Mouse (Mus musculus) layer of hippocampus, adult 2 months (tissue): ENCODE measurements around the gene Iqcn. TPM values are rescaled to one million over a fixed set of nuclear protein-coding genes. Genes with fewer than 3 reads are reported as not detected.

Source experiments
- DNase-seq, 2 experiments: peaks; one replicate each; pipeline ENCODE4 v3.0.0; 2022; ENCODE audit warnings: low spot score in 2 of 2
- H3K27ac ChIP-seq: fragments of 200-600 bp; 2 replicates; pipeline ENCODE4 v1.8.1; 2022
- H3K4me3 ChIP-seq: fragments of 200-600 bp; 2 replicates; pipeline ENCODE4 v1.8.1; 2022; ENCODE audit warnings: mild to moderate bottlenecking
- CTCF ChIP-seq: fragments of 200-600 bp; conservative IDR thresholded peaks from 2 replicates; pipeline ENCODE4 v1.8.1; 2022; ENCODE audit warnings: antibody characterized with exemption, mild to moderate bottlenecking, moderate library complexity
- total RNA-seq, 2 experiments: library from RNA; stranded (reverse); gene quantifications; 2 replicates each; pipeline ENCODE4 v1.2.3; 2021

Iqcn gene
- total RNA-seq, 2 experiments from 2014 or later, result 0.07 to 0.08 TPM

GRCm38 (mm10) chr8:70730956-70731355 lies 27.7 kb downstream of the Iqcn start:
- H3K27ac ChIP-seq, result no peak overlapping the region
- DNase-seq, result no peak
- H3K4me3 ChIP-seq, result no peak overlapping the region
- TF ChIP-seq CTCF, result no peak

- no peak for TF ChIP-seq CTCF
- no peak overlapping the region for H3K4me3 ChIP-seq
- no peak for DNase-seq
Observed at GRCm38 (mm10) chr8:70737705-70738104, 34.4 kb downstream of the Iqcn start.

GRCm38 (mm10) chr8:70738211-70738610 lies 35.0 kb downstream of the Iqcn start:
- TF ChIP-seq CTCF, result no peak
- no peak for DNase-seq
- H3K4me3 ChIP-seq, result no peak overlapping the region

More at GRCm38 (mm10) chr8:70737705-70738104, 34.4 kb downstream of the Iqcn start:
- no peak overlapping the region for H3K27ac ChIP-seq

GRCm38 (mm10) chr8:70741661-70742060 lies 38.4 kb downstream of the Iqcn start:
- no peak for TF ChIP-seq CTCF
- Histone ChIP-seq H3K4me3 (no peak overlapping the region), H3K27ac (no peak overlapping the region)
- no peak for DNase-seq

More at GRCm38 (mm10) chr8:70738211-70738610, 35.0 kb downstream of the Iqcn start:
- no peak overlapping the region for H3K27ac ChIP-seq

- no peak overlapping the region for H3K4me3 ChIP-seq
- no peak for TF ChIP-seq CTCF
- H3K27ac ChIP-seq, result no peak overlapping the region
- no peak for DNase-seq
Observed at GRCm38 (mm10) chr8:70742176-70742575, 38.9 kb downstream of the Iqcn start.

- H3K4me3 ChIP-seq, result peak overlapping the region; percentile 52; the same call in 1 of the 2 replicates
- no peak for TF ChIP-seq CTCF
- no peak for DNase-seq
- H3K27ac ChIP-seq, result 0 out of 2 replicates have a peak overlapping the region, but pooled peaks have one; percentile 36
Observed at GRCm38 (mm10) chr8:70742981-70743655, 39.9 kb downstream of the Iqcn start.

- Histone ChIP-seq H3K27ac (peak overlapping the region; percentile 36; the same call in 1 of the 2 replicates), H3K4me3 (peak overlapping the region; percentile 52)
- no peak for DNase-seq
- no peak for TF ChIP-seq CTCF
Observed at GRCm38 (mm10) chr8:70743656-70744590, 40.7 kb downstream of the Iqcn start.

- no peak overlapping the region for H3K27ac ChIP-seq
- no peak for DNase-seq
- H3K4me3 ChIP-seq, result no peak overlapping the region; the same call in 1 of the 2 replicates
- no peak for TF ChIP-seq CTCF
Observed at GRCm38 (mm10) chr8:70744806-70745205, 41.5 kb downstream of the Iqcn start.

- TF ChIP-seq CTCF, result no peak
- Histone ChIP-seq H3K27ac (no peak overlapping the region), H3K4me3 (no peak overlapping the region)
- no peak for DNase-seq
Observed at GRCm38 (mm10) chr8:70745691-70746220, 42.5 kb downstream of the Iqcn start.

GRCm38 (mm10) chr8:70746676-70747075 lies 43.4 kb downstream of the Iqcn start:
- no peak for DNase-seq
- no peak overlapping the region for H3K4me3 ChIP-seq
- no peak overlapping the region for H3K27ac ChIP-seq
- no peak for TF ChIP-seq CTCF

GRCm38 (mm10) chr8:70747211-70747890 lies 44.1 kb downstream of the Iqcn start:
- no peak for DNase-seq
- TF ChIP-seq CTCF, result no peak
- no peak overlapping the region for H3K27ac ChIP-seq
- H3K4me3 ChIP-seq, result no peak overlapping the region

GRCm38 (mm10) chr8:70748246-70749096 lies 45.2 kb downstream of the Iqcn start:
- H3K4me3 ChIP-seq, result no peak overlapping the region
- H3K27ac ChIP-seq, result no peak overlapping the region
- no peak for TF ChIP-seq CTCF
- DNase-seq, result no peak
